Mouse (Mus musculus) hindbrain, embryonic 10.5 days (tissue): Measurements from ENCODE around the gene Per2. TPM values are rescaled to one million over a fixed set of nuclear protein-coding genes. Genes with fewer than 3 reads are reported as not detected.

Experiments
- DNase-seq: peaks from one replicate; pipeline ENCODE4 v3.0.0-alpha.2; 2017; ENCODE audit warnings: low spot score
- H3K27ac ChIP-seq: fragments of 300-500 bp; sonication (generic); 2 replicates; pipeline ENCODE4 v1.5.1; 2016; ENCODE audit warnings: mild to moderate bottlenecking, moderate library complexity
- H3K27me3 ChIP-seq: fragments of 300-500 bp; sonication (generic); 2 replicates; pipeline ENCODE4 v1.6.1; 2016; ENCODE audit warnings: mild to moderate bottlenecking; ENCODE audit not compliant: poor library complexity, insufficient read depth, severe bottlenecking
- H3K36me3 ChIP-seq: fragments of 300-500 bp; sonication (generic); 2 replicates; pipeline ENCODE4 v1.6.1; 2016; ENCODE audit warnings: mild to moderate bottlenecking, moderate library complexity
- H3K4me1 ChIP-seq: fragments of 300-500 bp; sonication (generic); replicated peaks from 2 replicates; pipeline ENCODE4 v1.6.1; 2016; ENCODE audit warnings: mild to moderate bottlenecking
- H3K4me3 ChIP-seq: fragments of 300-500 bp; sonication (generic); 2 replicates; pipeline ENCODE4 v1.5.1; 2016; ENCODE audit warnings: mild to moderate bottlenecking, moderate library complexity
- H3K9me3 ChIP-seq: fragments of 300-500 bp; sonication (generic); 2 replicates; pipeline ENCODE4 v1.6.1; 2016; ENCODE audit warnings: mild to moderate bottlenecking, moderate library complexity
- WGBS: fragments of 180-500 bp; shearing (Covaris S2); methylation state at CpG from one replicate; pipeline ENCODE4 v1.1.7; 2016; 5-methylcytosine and 5-hydroxymethylcytosine counted together
- polyA plus RNA-seq: library from polyadenylated mRNA; unstranded; fragments of >200 nt; fragmentation: Nextera tagmentation; extraction: Ambion mirVana; gene quantifications from 2 replicates; pipeline ENCODE4 v1.2.1, GENCODE M21; 2016

Per2 gene
- polyA plus RNA-seq, 1 experiment from 2014 or later, result 2.4 TPM

DNA sequence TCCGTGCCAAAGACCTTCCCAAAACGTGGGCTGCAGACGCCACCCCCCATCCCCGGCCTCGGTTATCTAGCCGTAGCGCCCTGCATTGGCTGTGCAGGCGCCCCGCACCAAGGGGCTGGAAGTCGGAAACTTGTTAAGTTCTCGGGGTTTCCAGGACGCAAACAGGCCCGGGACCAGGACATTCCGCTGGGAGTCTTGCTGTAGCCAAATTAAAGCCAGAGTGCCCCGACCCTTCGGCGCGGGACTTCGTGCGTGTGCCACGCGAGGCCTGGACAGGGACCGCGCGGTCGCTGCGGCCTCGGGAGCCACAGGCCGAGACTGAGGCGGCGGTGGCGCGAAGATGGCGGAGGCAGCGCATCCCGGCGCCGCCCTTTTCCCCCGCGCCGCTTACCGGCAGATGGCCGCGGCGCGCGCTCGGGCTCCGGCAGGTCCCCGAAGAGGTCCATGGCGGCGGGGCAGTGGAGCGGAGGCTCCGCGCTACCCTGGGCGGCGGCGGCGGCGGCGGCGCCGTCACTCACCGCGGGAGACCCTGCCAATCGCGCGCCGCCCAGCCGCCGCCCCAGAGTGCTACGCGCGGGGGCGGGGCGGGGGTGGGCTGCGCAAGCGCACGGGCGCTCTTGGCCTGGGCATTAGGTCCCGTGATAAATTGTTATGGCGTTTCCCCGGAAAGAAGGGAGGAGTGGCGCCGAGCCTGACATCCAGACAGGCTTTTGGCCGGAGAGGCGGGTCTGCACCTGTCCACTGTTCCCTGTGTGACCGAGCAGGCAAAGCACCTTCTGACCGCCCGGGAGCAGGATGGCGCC lies 60.7 kb downstream of the Per2 start, which contains the start of gene Ilkap:
Ilkap (minus strand) TSS at position 556 of the 803 bp plus-strand sequence.
- Histone ChIP-seq H3K27me3 (no peaks in the 10 kb centered on the region), H3K36me3 (peaks cover 37% of the 10 kb centered on the region), H3K27ac (peak within 1 kb of the TSS; percentile 98), H3K9me3 (no peaks in the 10 kb centered on the region), H3K4me3 (peak within 1 kb of the TSS; percentile 87), H3K4me1 (peaks cover 27% of the 10 kb centered on the region)
- under 1% methylated on average over 84 of the region's 91 CpGs for WGBS
- peak; percentile 87 for DNase-seq

GRCm38 (mm10) chr1:91397927-91398259 lies 61.2 kb downstream of the Per2 start:
- Histone ChIP-seq H3K9me3 (no peaks in the 10 kb centered on the region), H3K27me3 (no peaks in the 10 kb centered on the region), H3K4me3 (peak overlapping the region; percentile 87), H3K4me1 (peaks cover 27% of the 10 kb centered on the region), H3K36me3 (peaks cover 42% of the 10 kb centered on the region), H3K27ac (peak overlapping the region; percentile 98)
- WGBS, result under 1% methylated on average over 12 of the region's 12 CpGs
- DNase-seq, result no peak

GRCm38 (mm10) chr1:91390369-91390768 lies 68.8 kb downstream of the Per2 start:
- Histone ChIP-seq H3K9me3 (no peaks in the 10 kb centered on the region), H3K36me3 (peaks cover 98% of the 10 kb centered on the region), H3K27ac (no peak overlapping the region), H3K4me1 (0 out of 2 replicates have a peak, but pooled peaks cover 3% of the 10 kb centered on the region), H3K27me3 (no peaks in the 10 kb centered on the region), H3K4me3 (no peak overlapping the region)
- DNase-seq, result no peak
- WGBS, result 96% methylated on average over 5 of the region's 5 CpGs

GRCm38 (mm10) chr1:91381091-91381471 lies 78.0 kb downstream of the Per2 start:
- DNase-seq, result no peak
- Histone ChIP-seq H3K4me3 (no peak overlapping the region), H3K36me3 (peaks cover 98% of the 10 kb centered on the region), H3K27ac (no peak overlapping the region), H3K9me3 (no peaks in the 10 kb centered on the region), H3K4me1 (no peaks in the 10 kb centered on the region), H3K27me3 (no peaks in the 10 kb centered on the region)
- 94% methylated on average over 4 of the region's 4 CpGs for WGBS

GRCm38 (mm10) chr1:91380453-91381090 lies 78.6 kb downstream of the Per2 start:
- no peak overlapping the region for H3K27ac ChIP-seq
- DNase-seq, result peak; percentile 75
- H3K36me3 ChIP-seq, result peaks cover 98% of the 10 kb centered on the region
- H3K27me3 ChIP-seq, result no peaks in the 10 kb centered on the region
- no peaks in the 10 kb centered on the region for H3K4me1 ChIP-seq
- WGBS, result 67% methylated on average over 7 of the region's 7 CpGs
- no peaks in the 10 kb centered on the region for H3K9me3 ChIP-seq
- H3K4me3 ChIP-seq, result no peak overlapping the region

GRCm38 (mm10) chr1:91373414-91373835 lies 85.7 kb downstream of the Per2 start:
- Histone ChIP-seq H3K27me3 (no peaks in the 10 kb centered on the region), H3K4me1 (no peaks in the 10 kb centered on the region), H3K9me3 (no peaks in the 10 kb centered on the region), H3K27ac (no peak overlapping the region), H3K36me3 (peaks cover 98% of the 10 kb centered on the region), H3K4me3 (no peak overlapping the region)
- no peak for DNase-seq
- 94% methylated on average over 6 of the region's 6 CpGs for WGBS

DNA sequence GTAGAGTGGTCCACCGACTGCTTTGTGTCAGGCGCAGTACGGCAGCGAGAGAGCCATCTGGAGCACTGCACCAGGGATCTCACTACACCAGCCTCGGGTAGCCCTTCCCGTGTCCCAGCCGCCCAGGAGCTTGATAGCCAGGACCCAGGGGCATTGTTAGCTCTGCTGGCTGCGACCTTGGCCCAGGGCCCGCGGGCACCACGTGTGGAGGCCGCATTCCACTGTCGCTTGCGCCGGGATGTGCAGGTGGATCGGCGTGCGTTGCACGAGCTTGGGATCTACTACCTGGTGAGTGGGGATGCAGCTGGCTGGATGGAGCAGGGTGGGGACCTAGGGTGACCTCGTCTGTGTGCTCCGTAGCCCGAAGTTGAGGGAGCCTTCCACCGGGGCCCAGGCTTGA lies 89.1 kb downstream of the Per2 start:
- DNase-seq, result no peak
- WGBS, result 91% methylated on average over 23 of the region's 23 CpGs
- H3K36me3 ChIP-seq, result peaks cover 66% of the 10 kb centered on the region
- peaks cover 32% of the 10 kb centered on the region for H3K27me3 ChIP-seq
- no peak overlapping the region for H3K27ac ChIP-seq
- H3K4me3 ChIP-seq, result no peak overlapping the region
- peaks cover 20% of the 10 kb centered on the region for H3K4me1 ChIP-seq
- no peaks in the 10 kb centered on the region for H3K9me3 ChIP-seq

GRCm38 (mm10) chr1:91369408-91369807 lies 89.7 kb downstream of the Per2 start:
- no peak for DNase-seq
- 0 out of 2 replicates have a peak overlapping the region, but pooled peaks have one; percentile 12 for H3K27ac ChIP-seq
- peaks cover 4% of the 10 kb centered on the region; the same call in 1 of the 2 replicates for H3K9me3 ChIP-seq
- no peak overlapping the region for H3K4me3 ChIP-seq
- peaks cover 59% of the 10 kb centered on the region for H3K36me3 ChIP-seq
- 72% methylated on average over 4 of the region's 4 CpGs for WGBS
- H3K4me1 ChIP-seq, result peaks cover 20% of the 10 kb centered on the region
- H3K27me3 ChIP-seq, result peaks cover 34% of the 10 kb centered on the region

- H3K27me3 ChIP-seq, result peaks cover 34% of the 10 kb centered on the region
- no peak for DNase-seq
- H3K4me1 ChIP-seq, result peaks cover 20% of the 10 kb centered on the region
- no peak overlapping the region for H3K4me3 ChIP-seq
- WGBS, result 94% methylated on average over 3 of the region's 3 CpGs
- peaks cover 38% of the 10 kb centered on the region for H3K36me3 ChIP-seq
- H3K27ac ChIP-seq, result no peak overlapping the region
- peaks cover 13% of the 10 kb centered on the region; the same call in 1 of the 2 replicates for H3K9me3 ChIP-seq
Observed at GRCm38 (mm10) chr1:91367295-91367694, 91.8 kb downstream of the Per2 start.

DNA sequence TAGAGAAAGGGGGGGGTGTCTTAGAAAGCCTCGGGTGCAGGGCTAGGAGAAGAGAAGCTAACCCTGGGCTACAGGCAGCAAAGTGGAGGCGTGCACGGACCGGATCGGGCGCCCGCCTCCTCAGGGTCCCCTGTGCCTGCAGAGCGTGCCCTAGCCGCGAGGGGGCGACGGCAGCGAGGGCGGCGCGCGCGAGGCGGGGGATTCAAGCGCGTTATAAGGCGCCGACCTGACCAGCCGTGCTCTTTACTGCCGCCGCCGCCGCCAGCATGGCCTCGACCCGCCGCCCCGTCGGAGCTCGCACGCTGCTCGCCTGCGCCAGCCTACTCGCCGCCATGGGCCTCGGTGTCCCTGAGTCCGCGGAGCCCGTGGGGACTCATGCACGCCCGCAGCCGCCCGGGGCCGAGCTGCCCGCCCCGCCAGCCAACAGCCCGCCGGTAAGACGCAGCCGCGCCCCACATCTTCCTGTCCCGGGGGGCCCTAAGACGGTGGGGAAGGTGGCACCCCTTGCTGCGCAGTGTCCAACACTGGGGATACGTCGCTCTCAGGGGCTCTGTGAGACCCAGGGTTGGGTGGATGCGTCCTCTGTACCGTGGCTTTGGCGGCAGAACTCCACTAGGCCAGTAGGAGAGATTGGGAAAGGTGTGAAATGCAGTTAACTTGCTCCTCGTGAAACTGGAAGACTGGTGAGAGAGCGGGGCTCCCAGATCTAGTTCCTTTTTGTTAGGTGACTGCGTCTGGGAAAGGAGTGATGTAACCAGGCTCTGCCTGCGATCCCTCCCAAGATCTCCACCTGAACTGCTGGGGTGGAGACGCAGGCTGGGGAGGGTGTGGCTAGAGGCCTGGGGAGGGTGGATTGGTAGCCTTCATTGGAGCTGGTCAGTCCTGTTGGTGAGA lies 92.7 kb downstream of the Per2 start, which contains the start of gene Erfe:
Erfe (plus strand) TSS at position 216 of the 894 bp plus-strand sequence.
- H3K27ac ChIP-seq, result peak within 1 kb of the TSS; percentile 84
- H3K4me3 ChIP-seq, result peak within 1 kb of the TSS; percentile 61
- peaks cover 20% of the 10 kb centered on the region for H3K4me1 ChIP-seq
- peaks cover 30% of the 10 kb centered on the region for H3K36me3 ChIP-seq
- peaks cover 34% of the 10 kb centered on the region for H3K27me3 ChIP-seq
- DNase-seq, result peak; percentile 76
- WGBS, result 2% methylated on average over 68 of the region's 68 CpGs
- peaks cover 14% of the 10 kb centered on the region; the same call in 1 of the 2 replicates for H3K9me3 ChIP-seq
